Mouse (Mus musculus): ENCODE measurements around the gene Siah2.

GRCm38 (mm10) chr3:58719461-58720230 is 27.4 kb upstream of the Siah2 start:
- TF ChIP-seq E2F4 (IDR thresholded peaks at IDR 0.05; ENCODE audit: insufficient read depth) = no peak
- TF ChIP-seq POLR2A (IDR thresholded peaks at IDR 0.05; ENCODE audit: insufficient read length, low read depth) = no peak
- TF ChIP-seq MAX (IDR thresholded peaks at IDR 0.05; ENCODE audit: low read depth) = no peak
- TF ChIP-seq POLR2AphosphoS2 (IDR thresholded peaks at IDR 0.05; ENCODE audit: insufficient read length, low read depth) = no peak

Data from myocyte (in vitro differentiated cells).